Mouse (Mus musculus): ENCODE data around the gene Cmtm5.
A peak's percentile ranks its signal among the peaks of the same experiment; 100 is the strongest.

Cmtm5 gene

DNA sequence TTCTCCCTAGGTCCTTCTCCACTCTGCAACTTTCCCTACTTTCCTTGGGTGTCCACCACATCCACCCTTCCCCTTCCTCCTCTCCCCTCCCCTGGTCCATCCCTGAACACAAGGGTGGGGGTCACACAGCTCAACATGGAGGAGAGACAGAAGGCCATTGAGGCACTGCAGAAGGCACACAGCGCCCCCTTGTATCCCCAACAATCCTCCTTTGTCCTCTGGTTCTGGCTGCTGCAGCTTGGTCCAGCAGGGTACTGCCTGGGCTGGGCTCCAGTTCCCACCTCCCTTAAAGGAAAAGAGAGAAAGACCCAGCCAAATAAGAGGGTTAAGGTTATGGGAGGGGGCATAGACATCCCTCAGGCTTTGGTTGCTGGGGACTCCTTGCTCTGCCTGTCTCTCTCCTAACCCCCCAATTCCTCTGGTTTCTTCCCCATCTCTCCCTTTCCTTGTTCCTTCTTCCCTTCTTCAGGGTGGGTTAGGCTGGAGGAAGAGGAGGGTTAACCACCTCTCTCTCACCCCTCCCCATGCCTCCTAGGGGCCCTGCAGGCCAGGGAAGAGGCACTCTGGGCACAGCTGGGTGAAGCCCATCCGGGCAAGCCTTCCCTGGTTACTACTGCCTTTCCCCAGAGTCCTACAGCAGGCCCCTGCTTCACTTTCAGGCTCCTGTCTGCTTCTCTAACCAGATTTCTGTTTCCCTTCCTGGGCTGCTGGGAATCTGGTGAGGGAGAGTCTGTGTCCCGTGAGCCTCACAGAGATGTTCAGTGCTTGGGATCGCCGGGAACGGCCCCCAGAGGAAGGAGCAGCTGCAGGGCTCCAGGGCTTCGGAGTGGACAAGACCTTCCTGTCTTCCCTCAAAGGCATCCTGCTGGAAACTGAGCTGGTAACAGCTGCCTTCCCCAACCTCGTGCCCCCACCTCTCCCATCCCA lies at the start of gene Cmtm5:
Cmtm5 (plus strand) TSS at position 358 of the 927 bp plus-strand sequence.
- DNase-seq (ENCODE audit: low spot score in 2 of 2), result peak; percentile 38 to 51

DNA sequence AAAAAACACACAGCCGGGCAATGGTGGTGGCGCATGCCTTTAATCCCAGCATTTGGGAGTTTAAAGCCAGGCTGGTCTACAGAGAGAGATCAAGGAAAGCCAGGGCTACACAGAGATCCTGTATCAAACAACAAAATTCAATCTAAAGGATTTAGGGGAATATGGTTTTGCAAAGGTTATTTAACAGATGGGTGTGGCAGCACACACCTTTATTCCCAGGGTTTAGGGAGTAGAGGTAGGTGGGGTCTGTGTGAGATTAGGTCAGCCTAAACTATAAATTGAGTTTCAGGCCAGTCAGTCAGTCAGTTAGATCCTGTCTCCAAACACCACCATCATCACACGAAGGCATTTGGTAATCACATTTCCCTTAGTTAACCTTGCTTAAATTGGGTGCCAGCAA lies 43.9 kb upstream of the Cmtm5 start, which contains the start of gene Pabpn1:
Pabpn1 (plus strand) TSS at position 301 of the 400 bp plus-strand sequence.
- DNase-seq (ENCODE audit: low spot score in 2 of 2), result no peak

DNA sequence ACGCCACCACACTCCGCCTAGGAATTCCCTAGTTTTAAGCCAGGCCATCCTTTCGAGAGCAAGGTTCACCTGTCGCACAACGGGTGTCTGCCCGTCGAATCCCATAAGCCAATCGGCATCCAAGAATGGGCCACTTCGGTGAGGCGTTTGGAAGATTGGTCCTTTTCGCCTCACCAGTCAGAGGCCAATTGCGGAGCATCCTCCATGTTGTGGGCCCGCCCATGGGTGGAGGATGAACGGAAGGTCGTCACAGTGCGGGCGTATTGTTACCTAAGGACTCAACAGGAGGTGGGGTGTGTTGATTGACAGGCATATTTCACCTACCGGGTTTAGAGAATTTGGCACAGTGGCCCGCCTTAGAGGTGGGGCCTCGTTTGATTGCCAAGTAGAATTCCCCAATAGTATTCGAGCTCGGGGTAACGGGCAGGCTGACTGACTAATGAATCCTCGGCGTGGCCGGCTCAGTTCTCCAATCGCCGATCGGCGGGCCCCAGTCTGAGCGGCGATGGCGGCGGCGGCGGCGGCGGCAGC lies 42.3 kb upstream of the Cmtm5 start:
- peak; percentile 99 for DNase-seq (ENCODE audit: low spot score in 2 of 2)

DNA sequence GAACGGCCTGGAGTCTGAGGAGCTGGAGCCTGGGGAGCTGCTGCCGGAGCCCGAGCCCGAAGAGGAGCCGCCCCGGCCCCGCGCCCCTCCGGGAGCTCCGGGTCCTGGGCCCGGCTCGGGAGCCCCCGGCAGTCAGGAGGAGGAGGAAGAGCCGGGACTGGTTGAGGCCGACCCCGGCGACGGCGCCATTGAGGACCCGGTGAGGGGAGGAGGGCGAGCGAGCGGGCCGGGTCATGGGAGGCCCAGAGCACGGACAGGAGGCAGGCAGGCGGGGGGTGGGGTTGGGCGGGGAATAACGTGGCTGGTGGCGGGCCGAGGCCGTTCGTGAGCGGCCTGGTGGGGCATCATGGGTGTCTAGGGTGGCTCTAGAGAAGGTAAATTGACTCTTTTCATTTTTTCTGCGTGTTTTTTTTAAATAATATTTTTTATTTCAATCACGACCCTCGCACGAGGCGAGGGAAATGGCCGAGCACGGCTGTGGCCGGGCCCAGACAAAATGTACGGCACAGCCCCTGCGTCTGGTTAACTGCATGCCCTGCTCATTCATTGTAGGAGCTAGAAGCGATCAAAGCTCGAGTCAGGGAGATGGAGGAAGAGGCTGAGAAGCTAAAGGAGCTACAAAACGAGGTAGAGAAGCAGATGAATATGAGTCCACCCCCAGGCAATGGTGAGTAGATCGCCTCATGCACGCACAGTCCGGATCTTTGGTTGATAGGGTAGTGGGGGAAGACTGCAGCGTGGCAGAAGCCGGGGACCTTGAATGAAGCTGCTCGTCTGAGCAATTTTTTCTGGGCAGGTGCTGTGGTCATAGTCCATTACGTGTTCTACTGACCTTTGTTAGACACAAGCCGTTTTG lies 41.5 kb upstream of the Cmtm5 start:
- peak; percentile 45 to 62 for DNase-seq (ENCODE audit: low spot score in 2 of 2)

DNA sequence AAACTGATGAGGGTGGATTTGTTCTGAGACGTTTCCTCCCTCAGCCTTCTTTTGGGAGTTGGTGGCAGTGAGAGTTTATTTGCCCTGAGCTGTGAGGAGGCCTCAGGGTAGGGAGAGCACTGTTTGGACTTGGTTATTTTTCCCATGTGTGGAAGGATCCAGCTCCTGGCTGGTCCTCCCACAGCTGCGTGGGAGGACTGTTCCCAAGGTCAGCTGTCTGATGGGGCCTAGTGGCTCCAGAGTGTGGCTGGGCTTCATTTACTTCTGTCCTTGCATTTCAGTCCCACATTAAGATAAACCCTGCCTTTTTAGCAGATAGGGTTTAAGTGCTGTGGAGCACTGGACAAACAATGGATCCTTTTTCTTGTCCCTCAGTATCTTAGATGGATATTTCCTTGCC lies 38.6 kb upstream of the Cmtm5 start:
- no peak for DNase-seq (ENCODE audit: low spot score in 2 of 2)

DNA sequence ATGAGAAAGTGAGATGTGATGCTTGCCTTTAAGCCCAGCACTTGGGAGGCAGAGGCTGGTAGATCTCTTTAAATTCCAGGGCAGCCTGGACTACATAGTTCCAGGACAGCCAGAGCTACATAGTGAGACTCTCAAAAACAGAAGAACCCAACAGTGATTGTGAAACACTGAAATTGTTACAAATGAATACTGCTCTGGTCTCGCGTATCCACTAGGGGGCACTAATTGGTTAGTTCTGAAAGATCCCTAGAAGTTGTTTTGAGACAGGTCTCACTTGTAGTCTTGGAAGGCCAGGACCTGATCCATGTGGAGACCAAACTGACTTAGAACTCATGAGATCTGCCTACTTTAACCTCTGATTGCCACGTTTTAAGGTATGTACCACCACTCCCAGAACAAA lies 35.7 kb upstream of the Cmtm5 start:
- peak; percentile 84 to 88 for DNase-seq (ENCODE audit: low spot score in 2 of 2)

DNA sequence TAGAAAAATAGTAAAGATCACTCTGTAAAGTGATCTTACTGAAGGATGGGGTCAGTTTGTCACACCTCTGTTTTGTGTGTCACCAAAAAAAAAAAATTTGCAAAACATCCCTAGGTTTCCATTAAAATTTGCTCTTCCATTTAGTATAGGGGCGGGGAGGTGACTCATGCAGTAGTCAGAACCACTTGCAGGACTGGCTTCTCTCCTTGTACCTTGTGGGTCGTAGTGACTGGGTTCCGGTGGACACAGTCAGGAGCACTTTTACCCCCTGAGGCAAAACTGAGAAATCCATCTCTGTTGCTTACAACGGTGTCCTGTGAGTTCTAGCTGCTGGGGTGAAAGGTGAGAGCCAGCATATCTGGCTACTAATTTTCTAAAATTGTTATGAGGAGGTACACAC lies 32.4 kb upstream of the Cmtm5 start:
- DNase-seq (ENCODE audit: low spot score in 2 of 2), result no peak

DNA sequence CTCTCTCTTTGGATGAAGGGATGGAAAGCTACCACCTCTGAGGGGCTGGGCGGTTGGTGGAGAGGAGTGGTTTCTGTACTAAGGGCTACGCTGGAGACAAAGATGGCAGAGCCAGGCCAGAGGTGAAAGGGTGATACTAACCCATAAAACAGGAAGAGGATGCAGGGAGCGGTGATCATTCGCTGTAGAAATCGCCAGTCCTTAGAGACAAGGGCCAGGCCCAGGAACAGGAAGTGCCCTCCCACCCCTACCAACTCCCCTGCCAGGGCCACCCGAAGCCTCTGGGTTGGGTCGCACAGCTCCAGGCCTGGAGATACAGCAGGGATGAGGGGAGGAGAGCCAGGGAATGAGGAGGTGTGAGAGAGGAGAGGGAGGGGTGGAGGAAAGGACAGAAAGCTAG lies 27.4 kb upstream of the Cmtm5 start:
- no peak for DNase-seq (ENCODE audit: low spot score in 2 of 2)

DNA sequence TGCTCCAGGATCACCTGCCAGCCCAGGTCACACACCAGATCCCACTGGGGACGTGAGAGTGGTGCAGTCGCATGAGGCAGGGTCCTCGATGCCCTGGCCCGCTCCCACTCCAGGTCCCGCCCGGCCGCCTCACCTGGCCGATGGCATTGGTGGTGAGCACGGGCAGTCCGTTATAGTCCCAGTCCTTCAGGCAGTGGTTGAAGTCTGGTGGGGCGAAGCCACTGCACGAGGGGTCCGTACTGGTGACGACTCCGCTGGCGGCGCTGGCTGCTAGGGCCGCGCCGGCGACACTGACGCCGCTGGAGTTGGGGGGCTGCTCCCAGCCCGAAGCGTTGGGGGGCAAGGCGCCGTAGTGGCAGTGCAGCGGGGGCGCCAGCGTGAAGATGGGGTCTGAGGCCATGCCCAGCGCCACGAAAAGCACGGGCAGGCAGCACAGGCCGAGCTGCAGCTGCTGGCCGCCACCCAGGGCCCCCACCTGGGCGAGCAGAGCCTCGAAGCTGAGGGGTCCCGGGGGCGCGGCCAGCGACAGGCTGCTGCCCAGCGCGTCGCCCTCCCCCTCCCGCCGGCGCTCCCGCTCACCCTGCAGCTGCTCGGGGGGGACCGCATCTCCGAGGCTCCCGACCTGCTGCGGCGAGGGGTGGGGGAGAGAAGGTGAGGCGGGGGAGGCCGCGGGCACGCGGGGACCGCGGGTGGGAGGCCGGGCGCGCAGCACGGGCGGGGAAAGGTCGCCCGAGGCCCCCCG lies 23.8 kb upstream of the Cmtm5 start:
- DNase-seq (ENCODE audit: low spot score in 2 of 2), result peak in 1 of 2 experiments; percentile 29

DNA sequence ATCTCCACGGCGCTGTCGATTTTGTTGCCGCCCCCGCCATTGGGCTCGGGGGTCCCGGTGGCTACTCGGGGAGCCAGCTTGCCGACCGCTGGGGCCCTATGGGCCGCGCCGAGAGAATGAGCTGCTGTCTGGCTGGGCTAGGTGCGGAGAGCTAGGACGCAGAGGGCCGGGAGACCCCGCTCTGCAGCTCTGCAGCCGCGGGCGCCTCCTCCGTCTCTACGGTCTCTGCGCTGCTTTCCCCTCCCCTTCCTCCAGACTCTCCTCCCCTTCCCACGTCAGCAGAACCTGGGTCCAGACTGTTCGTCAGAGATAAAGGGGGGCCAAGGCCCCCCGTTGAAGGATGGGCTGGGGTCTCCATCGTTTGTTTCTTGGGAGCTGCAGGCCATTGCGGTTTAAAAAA lies 23.2 kb upstream of the Cmtm5 start, which contains the start of gene Slc22a17:
Slc22a17 (minus strand) TSS at position 247 of the 400 bp plus-strand sequence.
- DNase-seq (ENCODE audit: low spot score in 2 of 2), result peak; percentile 82 to 83

DNA sequence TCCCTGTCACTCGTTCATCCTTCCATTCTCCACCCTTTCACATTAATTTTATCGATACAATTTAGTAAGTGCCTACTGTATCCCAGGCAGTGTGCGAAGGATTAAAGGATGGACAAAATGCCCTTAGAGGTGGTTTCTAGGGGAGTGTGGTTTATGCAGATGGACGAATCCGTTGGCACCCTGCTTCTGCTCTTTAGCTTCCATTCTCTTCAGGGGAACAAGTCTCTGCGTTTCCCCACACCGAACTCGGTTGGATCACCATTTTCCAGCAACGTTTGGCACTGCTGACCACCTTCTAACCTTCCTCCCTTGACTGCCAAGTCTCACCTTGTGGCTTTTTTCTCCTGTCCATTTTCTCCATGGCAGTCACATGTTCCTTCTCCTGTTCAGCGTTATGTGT lies 22.7 kb upstream of the Cmtm5 start:
- DNase-seq (ENCODE audit: low spot score in 2 of 2), result peak in 1 of 2 experiments; percentile 32

DNA sequence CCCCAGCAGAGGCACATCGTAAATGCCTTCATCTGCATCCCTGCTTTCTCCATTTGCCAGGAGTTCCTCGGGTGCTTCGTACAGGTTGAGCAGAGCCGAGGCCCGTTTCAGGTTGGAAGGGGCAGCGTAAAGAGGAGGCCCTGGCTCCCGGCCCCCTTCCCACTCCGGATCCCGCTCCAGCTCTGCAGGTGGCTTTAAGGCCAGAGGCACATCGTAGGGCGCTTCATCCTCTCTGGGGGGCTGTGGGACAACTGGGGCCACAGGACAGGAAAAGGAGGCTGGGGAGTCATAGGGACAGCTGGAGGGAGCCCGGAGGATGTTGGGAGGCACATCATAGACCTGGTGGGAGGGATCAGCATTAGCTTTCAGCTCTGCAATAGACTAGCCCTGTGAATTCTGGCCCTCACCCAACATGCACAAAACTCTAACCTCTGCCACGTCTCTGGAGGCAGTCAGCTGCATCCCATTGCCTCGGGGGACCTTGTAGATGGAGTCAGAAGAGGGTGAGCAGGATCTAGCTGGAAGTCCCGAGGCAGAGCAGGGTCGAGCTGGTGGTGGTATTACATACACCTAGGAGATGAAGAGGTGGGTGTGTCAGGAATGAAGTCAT lies 15.9 kb upstream of the Cmtm5 start:
- no peak for DNase-seq (ENCODE audit: low spot score in 2 of 2)

DNA sequence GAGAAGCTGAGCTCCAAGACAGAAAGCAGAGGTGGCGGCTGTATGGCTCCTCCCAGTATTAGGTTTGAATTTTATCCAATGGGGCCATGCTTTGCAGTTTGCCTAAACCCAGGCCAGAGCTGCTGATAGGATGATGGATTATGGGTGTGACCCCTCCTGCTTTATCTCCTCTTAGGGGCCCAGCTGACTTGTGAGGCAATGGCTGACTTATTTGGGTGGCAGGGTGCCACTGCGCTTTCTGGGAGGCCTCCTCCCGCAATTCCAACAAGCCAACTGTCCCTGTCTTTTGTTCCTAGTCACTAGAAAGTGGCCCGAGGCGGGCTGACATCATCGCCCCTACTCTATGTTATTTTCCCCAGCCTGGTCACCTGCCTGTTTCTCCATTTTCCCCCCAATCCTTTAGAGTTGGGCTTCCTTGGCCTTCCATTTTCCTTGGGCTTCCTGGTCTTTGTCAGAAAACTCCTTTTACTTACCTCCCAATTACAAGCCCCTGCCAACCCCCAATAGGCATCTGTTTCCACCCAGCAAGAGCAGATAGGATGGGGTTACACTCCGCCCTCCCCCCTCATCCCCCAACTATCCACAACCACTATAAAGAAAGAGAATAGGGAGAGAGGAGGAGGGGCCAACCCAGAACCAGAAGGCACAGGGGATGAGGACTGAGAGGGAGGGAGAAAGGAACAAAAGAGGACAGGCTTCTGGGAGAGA lies 11.3 kb upstream of the Cmtm5 start:
- no peak for DNase-seq (ENCODE audit: low spot score in 2 of 2)

DNA sequence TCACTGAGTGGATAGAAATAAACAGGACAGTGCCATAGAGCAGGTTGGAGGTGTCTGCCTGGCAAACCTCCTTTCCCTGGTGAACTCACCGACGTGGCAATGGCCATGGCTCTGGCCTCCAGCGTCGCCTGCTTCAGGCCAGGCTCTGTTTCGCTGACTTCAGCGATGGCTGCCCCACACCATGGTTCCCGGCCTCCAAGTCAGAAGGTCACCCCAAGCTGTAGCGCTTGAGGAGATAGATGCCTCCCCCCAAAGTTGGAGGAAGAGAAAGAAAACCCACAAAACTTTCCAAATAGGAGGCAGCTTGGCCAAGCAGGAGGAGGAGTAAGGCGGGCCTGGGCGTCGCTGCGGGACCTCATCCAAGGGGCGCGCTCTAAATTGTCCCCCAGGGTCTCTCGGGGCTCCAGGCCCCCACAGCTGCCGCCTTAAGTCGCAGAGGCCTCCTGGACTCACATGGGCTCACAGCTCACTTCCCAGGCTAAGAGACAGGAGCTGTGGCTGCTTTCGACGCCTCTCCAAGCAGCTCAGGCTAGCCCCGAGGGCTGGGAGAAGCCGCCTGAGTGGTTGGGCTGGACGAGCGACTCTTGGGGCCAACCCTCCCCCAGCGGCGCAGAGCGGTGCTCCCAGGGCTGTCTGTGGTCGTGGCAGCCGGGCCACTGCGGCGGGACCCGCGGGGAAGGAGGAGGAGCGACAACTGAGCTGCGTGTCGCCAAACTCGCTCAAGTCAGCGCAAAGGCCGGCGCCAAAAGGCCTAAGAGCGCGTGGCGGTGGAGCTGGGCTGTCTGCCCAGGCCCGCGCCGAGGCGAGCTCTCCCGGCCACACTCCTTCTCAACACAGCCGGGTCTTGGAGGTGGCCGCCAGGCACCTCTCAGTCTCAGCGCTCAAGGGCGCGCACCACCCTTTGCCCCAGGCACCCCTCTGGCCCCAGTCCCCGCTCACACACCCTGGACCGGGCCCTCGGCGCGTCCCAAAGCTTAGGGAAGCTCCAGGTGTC lies 10.4 kb upstream of the Cmtm5 start, which contains the start of gene Efs:
Efs (minus strand) TSS at position 778 of the 994 bp plus-strand sequence.
- DNase-seq (ENCODE audit: low spot score in 2 of 2), result peak; percentile 21 to 44

DNA sequence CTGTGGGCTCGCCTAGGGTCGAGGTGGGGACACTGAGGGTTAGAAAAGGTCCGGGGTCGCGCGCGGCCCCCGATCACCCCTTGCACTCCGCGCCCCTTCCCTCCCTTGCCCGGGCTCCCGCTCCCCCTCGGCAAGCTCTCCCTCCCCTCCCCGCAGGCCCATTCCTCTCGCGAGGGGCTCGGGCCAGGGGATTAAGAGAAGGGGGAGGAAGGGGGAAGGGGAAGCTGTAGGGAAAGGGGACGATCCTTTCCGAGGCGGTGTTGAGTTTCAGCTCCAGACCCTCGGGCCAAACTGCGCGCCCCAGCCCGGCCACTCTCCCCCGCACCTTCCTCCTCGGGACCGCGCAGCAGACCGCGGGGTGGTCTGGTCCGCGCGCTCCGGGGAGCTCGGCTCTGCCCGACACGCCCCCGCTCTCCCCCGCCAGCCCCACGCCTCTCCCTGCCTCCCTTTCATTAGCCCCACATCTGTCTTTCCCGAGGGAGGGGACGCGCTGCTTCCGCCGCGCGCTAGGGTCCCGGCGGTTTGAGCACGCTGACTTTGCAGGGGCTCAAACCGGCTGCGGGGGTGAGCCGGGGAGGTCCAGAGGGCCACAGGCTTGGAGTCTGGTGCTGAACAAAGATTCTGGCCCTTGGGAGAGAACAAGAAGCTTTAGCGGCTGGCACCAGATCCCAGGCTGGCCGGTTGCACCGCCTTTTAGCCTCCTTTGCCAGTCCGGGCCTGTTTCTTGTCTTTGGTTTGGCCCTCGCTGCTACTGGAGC lies 9.5 kb upstream of the Cmtm5 start:
- DNase-seq (ENCODE audit: low spot score in 2 of 2), result no peak

DNA sequence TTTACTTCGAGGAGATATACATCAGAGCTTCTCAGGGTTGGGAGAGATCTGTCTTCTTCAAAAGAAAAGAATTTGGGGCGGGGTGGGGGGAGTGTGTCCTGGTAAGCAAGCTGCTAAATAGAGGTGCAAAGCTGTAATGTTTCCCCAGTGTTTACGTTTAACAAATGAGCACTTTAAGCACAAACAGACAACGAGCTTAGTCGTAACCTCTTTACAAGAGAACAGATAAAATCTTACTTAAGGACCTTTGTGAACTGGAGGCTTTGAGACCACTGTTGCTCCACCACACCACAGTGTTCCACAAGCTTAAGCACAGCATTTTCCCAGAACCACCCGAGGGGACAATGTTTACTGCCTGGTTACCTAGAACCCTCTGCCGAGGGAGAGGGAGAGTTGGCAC lies 8.8 kb upstream of the Cmtm5 start:
- DNase-seq (ENCODE audit: low spot score in 2 of 2), result no peak

DNA sequence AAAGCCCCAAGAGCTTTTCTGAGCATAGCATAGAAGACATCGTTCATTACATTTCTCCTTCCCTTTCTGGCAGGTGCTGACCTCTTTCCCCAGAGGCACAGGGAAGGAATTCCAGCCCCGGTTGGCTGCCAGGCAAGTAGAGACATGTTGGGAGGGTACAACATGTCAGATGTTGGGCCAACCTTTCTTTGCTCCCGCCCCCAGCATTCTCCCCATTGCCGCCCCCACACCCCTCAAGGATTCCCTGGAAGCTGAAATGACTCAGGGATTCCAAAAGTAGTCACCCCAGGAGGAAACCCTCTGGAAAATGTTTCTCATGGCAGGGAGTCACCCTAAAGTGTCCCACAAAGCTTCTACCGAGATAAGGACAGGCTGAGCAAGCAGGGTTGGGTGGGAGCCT lies 6.3 kb upstream of the Cmtm5 start:
- no peak for DNase-seq (ENCODE audit: low spot score in 2 of 2)

DNA sequence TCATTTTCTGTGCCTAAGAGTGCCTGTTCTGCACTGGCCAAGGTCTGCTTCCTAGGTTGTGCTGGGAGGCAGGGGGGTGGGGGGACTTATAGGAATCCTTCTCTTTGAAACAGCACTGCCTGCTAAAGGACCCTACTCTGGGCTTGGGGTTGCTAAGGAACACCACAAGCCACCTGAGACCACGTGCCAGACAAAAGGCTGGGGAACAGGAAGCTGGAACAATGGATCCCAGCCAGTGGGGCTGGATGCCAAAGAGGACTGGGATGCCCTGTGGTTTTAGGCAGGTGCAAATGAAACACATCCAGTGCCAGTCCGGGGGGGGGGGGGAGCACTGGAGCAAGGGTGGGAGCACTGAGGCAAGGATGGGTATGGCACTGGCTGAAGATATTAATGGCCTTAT lies 5.6 kb upstream of the Cmtm5 start:
- no peak for DNase-seq (ENCODE audit: low spot score in 2 of 2)
